Comparison of ENCODE assay signal across 23 mouse cellular contexts in the genomic region with DNA sequence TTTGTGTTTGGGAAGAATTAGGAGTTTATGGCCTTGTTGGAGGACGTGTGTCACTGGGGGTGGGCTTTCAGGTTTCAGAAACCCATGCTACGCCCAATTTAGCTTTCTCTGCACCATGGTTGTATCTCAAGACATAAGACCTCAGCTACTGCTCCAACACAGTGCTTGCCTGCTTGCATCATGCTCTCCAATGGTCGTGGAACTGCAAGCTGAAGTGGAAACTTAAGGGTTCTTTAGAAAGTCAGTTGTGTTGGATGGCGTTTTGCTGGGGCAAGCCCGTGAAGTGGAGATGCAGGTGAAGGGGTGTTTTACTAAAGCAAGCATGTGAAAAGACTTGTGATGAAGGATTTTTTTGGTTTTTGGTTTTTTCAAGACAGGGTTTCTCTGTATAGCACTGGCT. TPM values are rescaled to one million over a fixed set of nuclear protein-coding genes. Genes with fewer than 3 reads are reported as not detected.
DNase-seq lines count a peak whose midpoint lies in the region; ATAC-seq and TF ChIP-seq lines count a peak whose summit lies in the region.
"Had no signal": no experiment of that assay in that cellular context is flagged by ENCODE, and none has a peak within 500 bp of the region (broad histone marks: within the 10 kb centered on the region; RNA-seq: fewer than 3 reads in every experiment).

No protein-coding gene starts in this region.

- H3K27me3 ChIP-seq in lung, postnatal 0 days (replicated peaks; ENCODE audit: insufficient read depth, low read length), result no peaks in the 10 kb centered on the region
- H3K27me3 ChIP-seq: CH12.LX, Patski had no signal

- no peak overlapping the region for H3K9ac ChIP-seq in lung, postnatal 0 days (replicated peaks; ENCODE audit: low read depth)

- H3K4me1 ChIP-seq in lung, postnatal 0 days (ENCODE audit: insufficient read depth, low read depth, low read length), result no peaks in the 10 kb centered on the region

- H3K27ac ChIP-seq in lung, postnatal 0 days (ENCODE audit: low read length), result no peak overlapping the region

- TF ChIP-seq EP300 in lung, postnatal 0 days (IDR thresholded peaks at IDR 0.05), result no peak

- H3K9me3 ChIP-seq in lung, postnatal 0 days (ENCODE audit: low read length), result no peaks in the 10 kb centered on the region
- H3K9me3 ChIP-seq: G1E had no signal

- no peaks in the 10 kb centered on the region for H3K36me3 ChIP-seq in lung, postnatal 0 days (ENCODE audit: insufficient read depth, low read length)
- H3K36me3 ChIP-seq: G1E had no signal

- DNase-seq in lung, postnatal 0 days (ENCODE audit: low spot score), result peak; percentile 26
- DNase-seq in lung, postnatal 14 days, result no peak
- peak; percentile 59 for DNase-seq in lung, postnatal 25 days (ENCODE audit: low spot score)
- no peak for DNase-seq in lung, postnatal 10 days
- DNase-seq in lung, postnatal 36 days, result peak; percentile 65
- DNase-seq in lung, postnatal 4 days, result no peak
- DNase-seq: adrenal gland, adult 2 months; adrenal gland, adult 8-10 months; adrenal gland, postnatal 10 days; adrenal gland, postnatal 14 days; adrenal gland, postnatal 25 days; adrenal gland, postnatal 36 days; B cell, adult 2 months; cerebellum, adult 11 months; cerebellum, adult 11-12 months; cerebellum, adult 18-20 months had no signal

- 65% methylated on average over 5 of the region's 5 CpGs for WGBS in lung, postnatal 0 days

- no peak for TF ChIP-seq CTCF in lung, postnatal 0 days (IDR thresholded peaks at IDR 0.05)

- ATAC-seq in lung, postnatal 0 days, result peak; percentile 55
- ATAC-seq: activated CD4-positive, CD25-positive, alpha-beta regulatory T cell, adult 4 months; CD4-positive, CD25-positive, alpha-beta regulatory T cell, adult 4 months; Patski had no signal

- no peak overlapping the region for H3K4me3 ChIP-seq in lung, postnatal 0 days (ENCODE audit: low read depth, low read length)

- H3K4me2 ChIP-seq in lung, postnatal 0 days (replicated peaks; ENCODE audit: low read depth, low read length), result no peak overlapping the region

RNA-seq across cellular contexts. Expression of a gene that starts 21.1 kb away (rescaled TPM):
- polyA plus RNA-seq in lung, postnatal 0 days (2015; fragmentation: Nextera tagmentation; extraction: Ambion mirVana), result 0.43 and 0.51 TPM in 2 replicates
- polyA plus RNA-seq: activated CD4-positive, CD25-positive, alpha-beta regulatory T cell, adult 4 months; brain, embryonic 14.5 days; C2C12; CD4-positive, CD25-positive, alpha-beta regulatory T cell, adult 4 months; G1E had no signal

RNA-seq across cellular contexts. Expression of a gene that starts 22.4 kb away (rescaled TPM):
- polyA plus RNA-seq in lung, postnatal 0 days (2015; fragmentation: Nextera tagmentation; extraction: Ambion mirVana), result 10.6 and 11.9 TPM in 2 replicates
- polyA plus RNA-seq: G1E had no signal

RNA-seq across cellular contexts. Expression of a gene that starts 54.4 kb away (rescaled TPM):
- polyA plus RNA-seq in lung, postnatal 0 days (2015; fragmentation: Nextera tagmentation; extraction: Ambion mirVana), result 0.16 and 0.27 TPM in 2 replicates
- polyA plus RNA-seq: G1E had no signal

RNA-seq across cellular contexts. Expression of a gene that starts 55.8 kb away (rescaled TPM):
- polyA plus RNA-seq in lung, postnatal 0 days (2015; fragmentation: Nextera tagmentation; extraction: Ambion mirVana), result 10.1 and 11.3 TPM in 2 replicates
- polyA plus RNA-seq: activated CD4-positive, CD25-positive, alpha-beta regulatory T cell, adult 4 months; C2C12; CD4-positive, CD25-positive, alpha-beta regulatory T cell, adult 4 months; G1E; Patski had no signal

RNA-seq across cellular contexts. Expression of a gene that starts 56.8 kb away (rescaled TPM):
- polyA plus RNA-seq in lung, postnatal 0 days (2015; fragmentation: Nextera tagmentation; extraction: Ambion mirVana), result not detected in 2 replicates
- polyA plus RNA-seq: activated CD4-positive, CD25-positive, alpha-beta regulatory T cell, adult 4 months; G1E had no signal

Comparison
In these comparisons a context has a peak if more than half of its experiments do, and no peak if none do; other contexts are left out.
1. DNase-seq: peak in lung, postnatal 0 days (single experiment), lung, postnatal 25 days (single experiment) and lung, postnatal 36 days (single experiment); none in lung, postnatal 14 days (single experiment), lung, postnatal 10 days (single experiment) and lung, postnatal 4 days (0 of 2).